Mouse (Mus musculus) kidney, postnatal 14 days (tissue): ENCODE measurements around the gene Gm21904.
"Not testable (repeated sequence)": the region's sequence is repeated elsewhere in the genome, so short reads cannot be mapped to it uniquely, and the experiment has no call there.

ENCODE experiments used
- DNase-seq: peaks from one replicate; pipeline ENCODE4 v3.0.0; 2022; ENCODE audit warnings: mixed read lengths

The Gm21904 gene

DNA sequence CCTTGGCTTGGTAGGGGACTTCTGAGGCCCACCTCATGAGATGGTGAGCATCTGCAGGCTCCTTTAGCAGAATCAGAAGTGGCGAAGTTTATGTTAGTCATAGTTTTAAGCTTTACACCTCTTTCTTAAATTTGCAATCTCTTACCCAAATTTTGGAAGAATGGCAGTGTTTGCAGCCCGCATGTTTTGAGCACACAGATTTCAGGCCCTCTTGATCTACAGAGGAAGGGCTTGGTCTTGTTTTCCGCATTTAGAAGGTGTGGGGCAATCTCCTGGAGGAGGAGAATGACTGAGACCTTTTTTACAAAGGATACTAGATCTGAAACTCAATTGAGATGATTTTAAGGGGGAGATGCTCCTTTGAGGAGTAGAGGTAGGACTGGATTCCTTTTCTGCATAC is at the start of gene Gm21904:
Gene Gm21904 (minus strand): TSS at position 101 of the 400 bp plus-strand sequence.
- not testable (repeated sequence) for DNase-seq

DNA sequence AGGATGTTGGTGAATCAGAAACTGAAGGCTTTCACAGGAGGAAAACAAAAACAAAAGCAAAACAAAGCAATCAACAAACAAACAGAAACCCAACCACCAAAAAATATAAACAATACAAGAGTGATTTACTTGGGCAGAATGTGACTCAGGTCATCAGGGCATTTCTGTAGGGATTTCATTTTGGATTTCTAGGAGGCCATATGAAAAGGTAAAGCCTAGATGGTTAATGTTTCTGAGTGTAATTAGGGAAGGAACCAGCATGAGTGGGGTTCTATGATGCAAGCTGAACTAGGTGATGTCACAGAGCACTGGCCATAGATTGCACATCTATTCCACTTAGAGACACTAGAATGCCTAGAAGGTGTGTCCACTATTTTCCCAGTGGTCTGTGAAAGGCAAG is 28.4 kb upstream of the Gm21904 start, which contains the start of the genes Gm20772 and Gm20831:
Gene Gm20772 (plus strand): TSS at position 301 of the 400 bp plus-strand sequence.
Gene Gm20831 (plus strand): TSS at position 301 of the 400 bp plus-strand sequence.
- DNase-seq, result not testable (repeated sequence)
